Mouse (Mus musculus): Measurements from ENCODE around the gene Fbxo31.

The Fbxo31 gene

DNA sequence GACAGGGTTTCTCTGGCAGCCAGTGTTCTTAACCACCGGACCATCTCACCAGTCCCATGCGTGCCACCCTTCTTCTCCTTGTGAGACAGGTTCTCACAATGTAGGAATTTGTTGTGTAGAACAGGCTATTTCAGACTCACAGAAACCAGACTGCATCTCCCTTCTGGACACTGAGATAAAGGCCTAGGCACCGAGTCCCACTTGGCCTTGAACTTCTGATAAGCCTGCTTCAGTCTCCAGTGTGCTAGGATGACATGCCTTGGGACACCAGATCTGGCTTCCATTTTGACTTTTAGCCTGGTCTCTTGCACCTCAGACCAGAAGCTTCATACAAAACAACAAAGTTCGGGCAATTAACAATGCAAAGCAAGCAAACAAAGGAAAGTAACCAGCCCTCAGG is 10.1 kb upstream of the Fbxo31 start:
- no peak for DNase-seq (ENCODE audit: low read depth)

DNA sequence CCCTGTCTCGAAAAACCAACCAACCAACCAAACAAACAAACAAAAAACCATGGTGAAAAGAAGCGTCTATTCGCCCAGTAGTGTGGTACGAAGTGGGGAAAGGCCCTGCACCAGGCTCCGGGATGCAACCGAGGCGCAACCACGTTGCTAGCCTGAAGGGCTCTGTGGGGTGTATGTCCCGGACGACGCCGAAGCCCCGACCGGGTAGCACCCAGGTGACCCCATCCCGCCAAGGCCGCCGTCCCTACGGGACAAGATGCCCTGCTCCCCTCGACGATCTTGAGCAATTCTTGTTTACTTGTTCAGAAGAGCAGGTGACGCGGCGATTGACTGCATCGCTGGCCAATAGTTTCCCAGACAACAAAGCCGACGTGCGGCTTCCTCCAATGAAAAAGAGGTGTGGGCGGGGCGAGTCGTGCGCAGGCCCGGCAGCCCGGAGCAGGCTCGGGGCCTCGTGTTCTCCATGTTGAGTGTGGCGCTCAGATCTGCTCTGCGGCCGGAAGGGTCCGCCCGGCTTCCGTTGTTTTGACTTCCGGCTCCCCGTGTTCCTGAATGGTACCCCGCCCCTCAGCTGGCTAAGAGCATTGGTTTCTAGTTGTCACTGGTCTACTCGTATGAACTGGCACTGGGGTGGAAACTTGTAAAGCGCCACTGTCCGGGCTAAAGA is 6.7 kb upstream of the Fbxo31 start:
- DNase-seq (ENCODE audit: low read depth): peak; percentile 98

DNA sequence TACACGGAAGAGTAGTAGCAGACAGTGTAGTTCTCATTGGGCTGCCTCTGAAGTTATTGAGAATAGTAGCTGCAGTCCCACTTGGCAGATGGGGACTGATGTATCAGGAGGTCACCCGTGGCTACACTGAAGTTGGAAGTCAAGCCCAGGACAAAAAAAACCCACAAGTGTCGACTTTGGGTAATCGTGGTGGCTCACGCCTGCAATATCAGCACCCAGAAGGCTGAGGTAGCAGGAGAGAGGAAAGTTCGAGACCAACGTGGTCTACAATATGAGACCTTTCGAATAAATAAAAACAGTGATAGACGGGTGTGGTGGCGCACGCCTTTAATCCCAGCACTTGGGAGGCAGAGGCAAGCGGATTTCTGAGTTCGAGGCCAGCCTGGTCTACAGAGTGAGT is 6.1 kb upstream of the Fbxo31 start:
- no peak for DNase-seq (ENCODE audit: low read depth)

DNA sequence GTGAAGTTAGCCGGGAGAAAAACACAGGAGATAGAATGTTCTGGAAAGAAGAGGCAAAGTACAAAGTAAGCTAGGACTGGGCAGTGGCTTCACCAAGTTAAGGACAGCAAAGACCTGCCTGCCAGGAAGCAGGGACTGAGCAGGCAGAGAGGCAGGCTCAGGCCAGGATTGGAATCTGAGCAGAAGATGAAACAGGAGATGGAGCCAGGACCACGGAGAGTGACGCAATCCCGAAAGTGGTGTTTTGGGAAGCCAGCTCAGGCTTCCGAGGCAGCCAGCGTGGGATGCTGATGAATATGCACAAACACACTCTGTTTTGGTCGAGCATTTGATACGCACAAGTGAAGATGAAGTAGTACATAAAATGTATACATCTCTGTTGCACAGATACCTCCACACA is 5.0 kb upstream of the Fbxo31 start:
- DNase-seq (ENCODE audit: low read depth): peak; percentile 63

DNA sequence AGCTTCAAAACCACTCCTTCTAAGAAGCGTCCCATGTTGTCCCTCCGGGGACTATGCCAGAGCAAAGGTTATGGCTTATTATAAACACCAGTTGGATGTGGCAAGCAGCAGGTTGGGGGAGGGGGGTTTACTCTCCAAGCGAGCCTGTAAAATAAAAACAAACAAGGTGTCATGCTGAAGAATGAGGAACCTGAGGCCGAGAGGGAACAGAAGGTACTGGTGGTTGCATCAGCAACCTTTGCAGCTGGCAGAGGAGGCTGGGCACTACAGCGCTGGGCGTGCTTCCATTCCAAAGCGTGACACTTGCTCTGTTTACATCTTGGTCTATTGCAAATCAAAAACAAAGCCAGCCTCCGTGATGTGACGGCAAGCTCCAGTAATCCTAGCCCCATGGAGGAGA is 1.9 kb upstream of the Fbxo31 start:
- DNase-seq (ENCODE audit: low read depth): no peak

DNA sequence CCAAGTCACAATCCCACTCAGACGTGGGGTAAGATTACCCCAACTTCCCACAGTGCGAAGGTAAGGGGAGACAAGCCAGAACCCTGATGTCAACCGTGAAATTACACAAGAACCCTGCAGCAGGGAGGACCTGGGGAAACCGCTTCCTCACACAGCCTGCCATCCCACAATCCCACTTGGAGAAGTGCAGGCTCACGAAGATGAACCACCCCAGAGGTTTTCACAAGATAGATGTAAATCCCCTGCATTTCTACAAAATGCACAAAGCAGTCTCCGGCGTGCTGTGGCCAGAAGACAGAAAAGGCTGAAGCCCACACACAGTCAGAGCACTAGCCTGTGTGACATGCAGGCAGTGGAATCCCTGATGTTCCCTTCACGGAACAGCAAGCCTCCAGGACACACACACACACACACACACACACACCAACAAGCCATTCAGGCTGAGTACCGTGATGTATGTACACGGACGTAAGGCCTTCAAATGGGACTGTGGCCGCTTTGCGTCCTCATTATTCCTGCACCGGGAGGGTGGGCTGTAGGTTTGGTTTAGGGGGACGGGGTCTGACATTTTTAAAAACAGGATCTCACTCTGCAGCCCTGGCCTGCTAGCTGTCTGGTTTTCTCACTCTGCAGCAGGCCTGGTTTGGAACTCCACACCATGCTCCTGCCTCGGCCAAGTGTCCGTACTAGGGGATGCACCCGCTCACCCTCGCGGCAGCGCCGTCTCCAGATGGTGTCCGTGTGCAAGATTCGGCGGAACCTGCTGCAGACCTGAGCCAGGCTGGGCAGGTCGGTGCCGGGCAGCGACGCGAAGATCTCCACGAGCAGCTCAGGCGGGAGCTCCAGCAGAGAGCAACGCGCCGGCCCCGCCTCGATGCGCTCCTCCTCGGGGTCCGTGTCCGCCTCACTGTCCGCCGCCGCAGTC is 593 bp downstream of the Fbxo31 start:
- DNase-seq (ENCODE audit: low read depth): no peak

DNA sequence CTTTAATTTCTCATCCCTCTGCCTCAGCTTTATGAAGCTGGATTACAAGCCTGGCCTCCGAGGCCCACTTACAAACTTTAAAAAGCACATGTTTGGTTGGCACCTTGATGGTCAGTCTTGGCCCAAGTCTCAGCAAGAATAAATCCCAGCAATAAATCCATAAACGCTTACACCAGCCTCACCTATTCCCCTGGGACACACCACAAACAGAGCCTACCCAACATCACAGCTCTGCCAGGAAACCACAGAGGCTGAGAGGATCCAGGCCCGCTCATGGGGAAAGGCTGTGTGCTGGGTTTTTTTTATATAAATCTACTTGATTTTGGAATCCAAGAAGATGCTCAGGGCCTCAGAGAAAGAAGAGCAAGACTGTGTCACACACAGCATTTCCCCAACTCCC is 2.9 kb downstream of the Fbxo31 start:
- no peak for DNase-seq (ENCODE audit: low read depth)

DNA sequence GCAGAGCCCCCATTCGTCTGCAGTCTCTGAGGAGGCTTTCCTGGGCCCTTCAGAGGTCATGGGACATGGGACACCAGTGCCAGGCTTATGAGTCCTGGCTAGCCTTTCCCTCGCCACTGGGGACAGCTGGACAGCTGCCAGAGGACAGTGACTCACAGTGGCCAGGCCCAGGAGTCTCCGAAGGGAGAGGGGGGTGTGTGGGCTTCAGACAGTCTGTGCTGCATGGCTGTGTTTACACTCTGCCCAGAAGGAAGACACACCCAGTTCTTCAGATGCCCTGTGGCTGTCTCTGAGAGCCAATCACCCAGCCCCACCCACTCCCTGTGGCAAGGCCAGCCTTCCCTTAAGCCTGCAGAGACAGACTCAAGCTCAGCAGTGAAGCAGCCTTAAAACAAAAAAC is 5.3 kb downstream of the Fbxo31 start:
- DNase-seq (ENCODE audit: low read depth): peak; percentile 77

DNA sequence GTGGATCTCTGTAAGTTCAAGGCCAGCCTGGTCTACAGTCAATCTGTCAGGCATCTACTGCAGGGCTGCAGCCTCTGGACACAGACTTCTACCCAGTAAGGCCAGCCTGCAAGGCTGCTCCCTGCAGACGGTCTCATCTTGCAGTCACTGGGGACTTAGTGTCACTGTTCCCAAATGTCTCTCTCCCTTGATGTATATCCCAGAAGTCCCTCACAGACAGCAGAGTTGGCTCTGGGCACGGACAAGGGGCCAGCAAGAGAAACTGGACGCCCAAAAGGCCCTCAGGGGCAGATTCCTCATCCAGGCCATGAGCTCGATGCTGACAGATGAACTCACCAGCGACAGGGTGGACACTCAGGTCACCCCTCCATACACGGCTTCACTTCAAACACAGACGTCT is 6.5 kb downstream of the Fbxo31 start:
- no peak for DNase-seq (ENCODE audit: low read depth)

DNA sequence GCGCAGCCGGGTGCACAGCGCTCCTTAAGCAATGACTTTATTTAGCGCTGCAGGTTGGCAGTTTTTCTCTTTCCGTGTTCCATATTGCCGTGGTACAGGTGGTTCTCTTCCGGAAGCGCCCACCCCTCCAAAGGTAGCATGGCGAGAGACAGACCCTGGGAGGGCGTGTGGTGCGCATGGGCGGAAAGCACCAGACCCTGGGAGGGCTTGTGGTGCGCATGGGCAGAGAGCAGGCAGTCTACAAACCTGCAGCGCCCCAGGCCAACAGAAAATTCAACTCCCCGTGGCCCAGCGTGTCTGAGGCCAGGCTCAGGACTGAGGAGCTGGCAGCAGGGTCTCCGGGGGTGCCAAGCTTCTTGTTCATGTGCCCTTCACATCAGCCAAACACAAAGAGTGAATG is 7.8 kb downstream of the Fbxo31 start:
- no peak for DNase-seq (ENCODE audit: low read depth)

DNA sequence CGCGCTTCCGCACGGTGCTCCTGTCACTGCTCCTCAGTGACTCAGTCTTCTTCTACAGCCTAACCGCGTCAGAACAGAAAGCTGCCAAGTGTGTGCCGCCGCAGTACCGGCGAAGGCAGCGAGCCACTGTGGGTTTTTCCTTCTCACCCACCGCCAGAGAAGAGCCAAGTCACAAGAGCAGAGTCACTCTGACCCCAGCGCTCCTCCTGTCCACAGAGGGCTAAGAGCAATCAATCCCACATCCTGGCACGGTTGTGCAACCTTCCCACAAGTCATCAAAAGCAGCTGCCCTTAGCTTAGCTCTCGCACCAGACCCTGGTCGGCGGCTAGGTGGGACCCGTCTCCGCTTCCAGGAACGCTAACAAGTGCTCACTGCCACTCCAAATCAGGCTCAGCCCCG is 8.3 kb downstream of the Fbxo31 start:
- DNase-seq (ENCODE audit: low read depth): no peak

DNA sequence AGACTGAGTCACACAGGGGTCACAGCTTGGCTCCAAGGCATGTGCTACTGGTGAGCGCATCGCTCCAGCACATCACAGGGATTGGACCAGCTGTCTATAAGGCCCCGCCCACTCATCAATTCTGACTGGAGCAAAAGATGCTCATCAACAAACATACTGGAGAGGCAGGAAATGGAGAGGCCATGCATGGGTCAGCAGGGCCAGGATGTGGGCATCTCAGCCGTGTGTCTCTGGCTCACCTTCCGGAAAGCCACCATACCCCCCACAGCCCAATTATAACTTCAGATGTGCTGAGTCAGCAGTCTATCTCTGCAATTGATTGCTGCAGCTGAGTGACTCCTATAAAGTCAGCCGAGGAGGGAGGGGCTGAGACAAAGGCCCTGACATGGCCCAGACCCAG is 10.3 kb downstream of the Fbxo31 start:
- no peak for DNase-seq (ENCODE audit: low read depth)

DNA sequence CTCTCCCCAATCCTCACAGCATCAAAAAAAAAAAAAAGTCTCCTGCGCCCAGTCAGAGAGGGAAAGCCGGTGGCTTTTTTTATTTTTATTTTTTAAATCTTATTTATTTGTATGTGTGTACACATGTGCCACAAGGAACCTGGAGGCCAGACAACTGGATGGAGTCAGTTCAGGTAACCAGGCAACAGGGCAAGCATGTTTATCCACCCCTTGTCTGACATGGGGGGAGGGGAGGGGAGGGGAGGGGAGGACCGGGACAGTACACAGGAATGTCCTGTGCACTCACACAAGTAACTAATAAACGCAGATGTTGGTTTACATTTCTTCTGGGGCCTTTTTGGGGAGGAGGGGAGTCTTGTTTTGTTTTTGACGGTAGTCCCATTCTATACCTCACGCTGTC is 14.9 kb downstream of the Fbxo31 start:
- DNase-seq (ENCODE audit: low read depth): no peak

DNA sequence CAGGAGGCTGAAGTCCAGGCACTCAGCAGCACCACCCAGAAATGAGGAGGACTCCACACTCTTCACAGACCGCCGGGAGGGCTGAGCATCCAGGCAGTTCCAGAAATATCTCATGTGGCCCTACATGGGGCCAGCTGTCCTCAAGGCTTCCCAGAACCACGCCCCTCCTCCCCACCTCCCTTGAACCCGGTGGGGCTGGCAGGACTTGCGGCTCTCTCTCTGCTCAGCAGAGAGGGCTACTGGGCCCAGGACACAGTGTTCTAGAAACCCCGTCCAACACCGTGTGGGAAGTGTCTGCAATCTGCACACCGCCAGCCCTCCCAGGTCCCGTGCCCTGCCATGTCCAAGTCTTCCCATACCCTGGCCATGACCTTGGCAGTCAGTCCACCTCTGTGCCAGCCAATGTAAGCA is 15.7 kb downstream of the Fbxo31 start:
- no peak for DNase-seq (ENCODE audit: low read depth)

DNA sequence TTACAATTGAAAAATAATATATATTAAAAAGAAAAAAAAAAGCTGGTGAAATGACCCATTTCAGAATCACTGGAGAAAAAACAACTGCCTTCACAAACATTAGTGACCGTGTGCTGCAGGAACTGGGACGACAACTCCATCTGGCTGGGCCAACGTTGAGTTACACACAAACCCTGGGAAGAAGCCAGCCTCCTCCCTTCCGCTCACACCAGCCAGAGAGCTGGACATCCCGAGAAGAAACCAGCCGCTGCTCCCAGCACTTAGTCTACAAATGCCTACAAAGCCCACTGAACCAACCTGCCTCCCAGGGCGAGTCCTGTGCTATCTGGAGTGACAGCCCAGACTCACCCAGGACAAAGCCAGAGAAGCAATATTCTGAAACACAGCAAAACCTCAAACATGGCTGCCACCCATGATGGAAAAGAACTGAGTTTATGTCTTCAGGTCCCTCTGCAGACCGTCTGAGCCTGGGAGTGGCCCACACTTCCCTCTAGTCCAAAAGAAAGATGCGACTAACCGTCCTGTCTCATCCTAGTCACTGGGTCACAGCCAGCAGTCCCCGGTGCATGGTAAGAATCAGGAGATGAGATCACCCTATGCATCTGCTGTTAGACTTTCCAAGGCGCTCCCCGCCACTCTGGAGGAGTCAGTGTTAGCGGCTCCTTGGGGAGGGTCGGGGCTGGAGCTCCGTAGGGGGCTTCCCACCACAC is 16.8 kb downstream of the Fbxo31 start:
- DNase-seq (ENCODE audit: low read depth): no peak

DNA sequence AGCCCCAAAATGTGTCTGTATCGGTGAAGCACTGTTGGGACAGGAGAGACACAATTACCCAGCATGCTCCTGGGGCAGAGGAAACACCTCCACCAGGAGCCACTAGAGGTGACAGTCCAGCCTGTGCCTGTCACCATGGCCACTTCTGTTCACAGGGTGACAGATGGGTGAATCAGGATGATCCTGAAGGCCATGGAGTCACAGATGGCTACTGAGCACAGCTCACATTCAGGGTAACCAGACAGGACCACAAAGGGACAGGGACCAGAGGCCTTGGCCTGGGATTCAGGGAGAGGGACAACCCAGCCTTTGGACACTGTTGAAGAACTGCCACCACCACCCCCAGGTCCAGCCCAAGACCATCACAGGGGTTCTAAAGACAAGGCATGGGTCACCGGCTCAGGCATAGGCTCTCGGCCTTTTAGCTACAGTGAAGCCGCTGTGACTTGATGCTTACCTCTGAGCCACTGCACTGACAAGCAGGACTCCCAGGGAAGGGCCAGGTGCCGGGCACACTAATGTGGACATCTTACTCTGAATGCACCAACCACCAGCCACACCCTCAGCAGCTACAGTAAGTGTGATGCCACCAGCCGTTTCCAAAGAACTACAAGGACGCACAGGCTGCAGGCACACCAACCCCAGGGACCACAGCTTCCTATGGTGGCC is 18.0 kb downstream of the Fbxo31 start:
- no peak for DNase-seq (ENCODE audit: low read depth)

DNA sequence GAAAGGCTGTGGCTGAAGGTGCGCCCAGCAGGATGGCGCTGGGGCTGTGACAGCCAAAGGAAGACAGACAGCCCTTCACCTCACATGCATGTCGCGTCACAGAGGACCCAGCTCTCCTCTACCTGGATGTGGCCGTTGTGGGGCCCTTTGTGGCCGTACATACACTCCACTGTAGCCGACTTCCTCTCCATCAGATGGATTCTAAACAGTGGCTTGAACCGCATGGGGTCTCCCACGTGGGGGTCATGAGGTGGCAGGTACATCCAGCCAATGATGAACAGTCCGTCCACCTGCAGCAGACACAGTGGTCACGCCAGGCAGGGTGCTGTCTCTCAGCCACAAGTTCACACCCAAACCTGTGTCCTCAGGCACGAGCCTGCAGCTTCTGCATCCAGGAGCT is 18.8 kb downstream of the Fbxo31 start:
- no peak for DNase-seq (ENCODE audit: low read depth)

DNA sequence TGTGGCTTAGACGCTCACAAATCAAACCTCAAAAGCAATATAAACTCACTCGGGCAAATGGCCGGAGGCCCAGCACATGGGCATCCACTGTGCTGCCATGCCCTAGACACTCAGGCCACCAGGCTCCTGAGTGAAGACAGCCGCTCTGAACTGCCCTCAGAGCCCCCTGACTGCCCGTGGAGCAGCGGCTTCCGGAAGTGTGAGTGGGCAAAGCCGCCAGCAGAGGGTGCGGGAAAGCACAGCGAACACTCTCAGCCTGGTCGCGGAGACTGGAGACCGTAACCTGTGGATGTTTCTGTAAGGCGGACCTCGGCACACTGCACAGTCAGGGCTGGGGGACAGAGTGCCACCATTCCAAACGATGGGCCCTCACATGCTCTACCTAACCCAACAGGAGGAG is 20.1 kb downstream of the Fbxo31 start:
- DNase-seq (ENCODE audit: low read depth): no peak

DNA sequence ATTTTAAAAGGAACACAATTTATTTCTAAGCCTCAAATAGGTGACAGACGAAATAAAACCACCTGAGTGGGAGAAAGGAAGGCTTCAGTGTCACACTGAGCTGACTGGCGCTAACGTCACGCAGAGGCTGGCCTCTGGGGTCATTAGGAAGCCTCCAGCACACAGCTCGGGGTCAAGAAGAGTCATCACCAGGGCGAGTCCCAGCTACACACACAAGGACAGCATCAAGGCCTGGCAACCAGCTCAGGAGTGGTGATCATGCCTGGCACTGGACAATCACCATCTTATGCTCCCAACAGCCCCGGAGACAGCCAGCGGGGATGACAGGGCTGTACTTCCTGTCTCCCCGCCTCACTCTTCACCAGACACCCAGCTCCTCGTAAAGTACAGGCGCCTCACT is 20.9 kb downstream of the Fbxo31 start:
- no peak for DNase-seq (ENCODE audit: low read depth)

DNA sequence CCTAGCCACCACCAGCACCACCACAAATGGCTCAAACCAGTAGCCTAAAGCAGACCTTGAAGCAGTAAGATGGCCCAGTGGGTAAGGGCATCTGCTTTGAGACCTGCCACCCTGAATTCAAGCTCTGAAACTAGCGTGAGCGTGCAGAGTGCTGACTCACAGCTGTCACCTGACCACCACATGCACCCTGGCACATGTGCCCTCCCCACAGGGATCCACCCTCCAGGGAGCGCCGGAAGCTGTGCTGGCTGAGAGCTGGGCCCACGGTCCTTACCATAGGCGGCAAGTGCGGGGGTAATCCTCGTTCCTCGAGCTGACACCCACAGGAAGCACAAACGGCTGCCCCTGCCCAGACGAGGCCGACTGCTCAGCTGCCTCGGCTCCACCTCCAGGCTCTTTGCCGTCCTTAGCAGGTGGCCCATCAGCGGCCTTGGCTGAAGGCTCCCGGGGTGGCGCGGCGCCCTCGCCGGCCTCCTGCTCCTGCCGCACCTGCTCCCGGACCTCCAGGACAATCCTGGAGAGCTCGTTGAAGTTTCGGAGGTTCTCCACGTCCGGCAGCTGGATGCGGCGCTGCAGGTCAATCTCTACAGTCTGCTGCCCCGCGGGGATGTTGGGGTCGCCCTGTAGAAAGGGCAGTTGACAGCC is 24.7 kb downstream of the Fbxo31 start:
- no peak for DNase-seq (ENCODE audit: low read depth)

DNA sequence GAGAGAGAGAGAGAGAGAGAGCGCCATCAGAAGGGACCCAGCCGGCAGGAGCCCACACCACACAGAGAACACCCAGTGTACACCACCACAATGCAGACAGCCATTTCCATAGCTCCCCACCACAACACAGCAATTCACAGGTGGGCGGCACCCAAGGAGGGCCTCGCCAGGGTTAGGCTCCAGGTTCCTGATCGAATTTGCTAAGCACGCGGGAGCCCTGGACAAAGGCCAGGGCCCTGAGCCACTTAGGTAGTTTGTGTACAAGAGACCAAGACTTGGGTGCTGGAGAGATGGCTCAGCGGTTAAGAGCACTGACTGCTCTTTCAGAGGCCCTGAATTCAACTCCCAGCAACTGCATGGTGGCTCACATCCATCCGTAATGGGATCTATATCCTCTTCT is 26.1 kb downstream of the Fbxo31 start:
- no peak for DNase-seq (ENCODE audit: low read depth)

Measured in fibroblast of lung, adult 2 months (primary cell).